Mouse (Mus musculus) embryo, embryonic 11.5 days (tissue): ENCODE measurements at regions not wholly inside any gene's neighbourhood (a gene's known extent, or its start where the extent isn't known, plus 50 kb on each side); places are given as distances from the start of the nearest gene placed in this dataset.
A peak's percentile ranks its signal among the peaks of the same experiment; 100 is the strongest.

ENCODE experiments used
- DNase-seq: peaks from one replicate; pipeline ENCODE4 v3.0.0-alpha.2; 2012; ENCODE audit warnings: low read depth, low spot score

- no peak for DNase-seq
These were observed 479.3 kb downstream of the Nedd1 start for GRCm38 (mm10) chr10:92242714-92243440.

GRCm38 (mm10) chr10:92237881-92238280 lies 484.3 kb downstream of the Nedd1 start:
- DNase-seq: no peak

GRCm38 (mm10) chr10:92232081-92232480 lies 490.1 kb downstream of the Nedd1 start:
- no peak for DNase-seq

GRCm38 (mm10) chr10:92225818-92226217 lies 496.4 kb downstream of the Nedd1 start:
- DNase-seq: no peak

GRCm38 (mm10) chr10:92225071-92225470 lies 497.1 kb downstream of the Nedd1 start:
- DNase-seq: no peak

- DNase-seq: no peak
These were observed 502.9 kb downstream of the Nedd1 start for GRCm38 (mm10) chr10:92219310-92219709.

GRCm38 (mm10) chr10:92170856-92171255 lies 551.4 kb downstream of the Nedd1 start:
- DNase-seq: no peak

- DNase-seq: no peak
These were observed 556.2 kb downstream of the Nedd1 start for GRCm38 (mm10) chr10:92166057-92166456.

- DNase-seq: no peak
These were observed 557.2 kb downstream of the Nedd1 start for GRCm38 (mm10) chr10:92164991-92165390.

GRCm38 (mm10) chr10:92164648-92164960 lies 557.6 kb downstream of the Nedd1 start:
- DNase-seq: no peak

GRCm38 (mm10) chr10:92163851-92164647 lies 558.2 kb downstream of the Nedd1 start:
- no peak for DNase-seq

- DNase-seq: no peak
These were observed 559.1 kb downstream of the Nedd1 start for GRCm38 (mm10) chr10:92163071-92163504.

GRCm38 (mm10) chr10:92162473-92163011 lies 559.7 kb downstream of the Nedd1 start:
- peak; percentile 32 for DNase-seq

- no peak for DNase-seq
These were observed 560.7 kb downstream of the Nedd1 start for GRCm38 (mm10) chr10:92161501-92161900.

- no peak for DNase-seq
These were observed 576.0 kb downstream of the Nedd1 start for GRCm38 (mm10) chr10:92146263-92146662.

GRCm38 (mm10) chr10:92135521-92135920 lies 586.7 kb downstream of the Nedd1 start:
- DNase-seq: no peak

GRCm38 (mm10) chr10:92112790-92113189 lies 609.4 kb downstream of the Nedd1 start:
- DNase-seq: no peak

GRCm38 (mm10) chr10:92106331-92106730 lies 615.9 kb downstream of the Nedd1 start:
- DNase-seq: no peak

GRCm38 (mm10) chr10:92103887-92104286 lies 618.3 kb downstream of the Nedd1 start:
- no peak for DNase-seq

GRCm38 (mm10) chr10:92102755-92103154 lies 619.5 kb downstream of the Nedd1 start:
- DNase-seq: no peak

GRCm38 (mm10) chr10:92097562-92097961 lies 624.7 kb downstream of the Nedd1 start:
- no peak for DNase-seq

- DNase-seq: no peak
These were observed 625.1 kb downstream of the Nedd1 start for GRCm38 (mm10) chr10:92097081-92097480.
